Mouse (Mus musculus): Measurements from ENCODE around the gene Glod5.

The Glod5 gene

DNA sequence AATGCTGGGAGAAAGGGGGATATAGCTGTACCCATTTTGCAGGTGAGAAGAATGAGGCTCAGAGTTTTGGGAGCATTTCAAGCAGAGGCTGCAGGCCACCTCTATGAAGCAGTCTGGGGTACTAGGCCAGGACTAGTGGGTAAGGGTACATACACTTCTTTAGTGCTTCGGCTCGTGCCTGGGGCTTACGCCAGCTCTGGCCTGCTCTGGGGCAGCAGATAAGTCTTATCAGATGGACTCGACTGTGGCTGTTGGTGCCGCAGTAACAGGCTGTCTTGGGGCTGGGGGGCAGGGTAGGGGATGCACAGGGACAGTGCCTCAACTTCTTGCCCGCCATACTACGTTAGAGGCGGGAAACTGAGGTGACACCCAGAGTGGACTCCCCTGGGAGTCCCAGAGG is 50.1 kb downstream of the Glod5 start:
- DNase-seq (ENCODE audit: low spot score), result no peak

DNA sequence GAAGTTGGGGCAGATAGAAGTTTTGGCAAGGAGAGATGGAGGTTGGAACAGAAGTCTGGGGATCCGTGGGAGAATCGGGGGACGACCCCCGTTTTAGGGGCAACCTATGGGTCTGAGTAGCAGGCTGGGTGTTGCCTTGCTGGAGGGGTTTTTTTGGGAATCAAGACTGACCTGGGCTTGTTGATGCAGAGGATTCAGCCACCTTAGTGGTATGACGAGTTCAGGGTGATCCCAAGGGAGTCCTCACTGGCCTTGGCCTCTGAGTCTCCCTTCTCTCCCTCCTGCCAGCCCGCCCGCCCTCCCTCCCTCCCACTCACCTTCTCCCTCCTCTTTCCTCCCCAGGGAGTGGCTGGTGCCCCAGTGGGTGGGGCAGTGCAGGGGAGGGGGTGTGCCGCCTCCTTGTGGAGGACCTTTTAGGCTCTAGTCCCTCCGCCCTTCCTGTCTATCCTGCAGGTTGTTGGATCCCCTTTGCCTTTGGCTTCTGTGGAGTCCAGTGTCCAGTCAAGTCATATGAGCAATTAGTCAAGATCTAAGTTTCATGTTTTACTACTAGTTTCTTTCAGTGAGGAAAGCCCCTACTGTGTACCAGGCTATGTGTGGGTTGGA is 50.6 kb downstream of the Glod5 start:
- no peak for DNase-seq (ENCODE audit: low spot score)

DNA sequence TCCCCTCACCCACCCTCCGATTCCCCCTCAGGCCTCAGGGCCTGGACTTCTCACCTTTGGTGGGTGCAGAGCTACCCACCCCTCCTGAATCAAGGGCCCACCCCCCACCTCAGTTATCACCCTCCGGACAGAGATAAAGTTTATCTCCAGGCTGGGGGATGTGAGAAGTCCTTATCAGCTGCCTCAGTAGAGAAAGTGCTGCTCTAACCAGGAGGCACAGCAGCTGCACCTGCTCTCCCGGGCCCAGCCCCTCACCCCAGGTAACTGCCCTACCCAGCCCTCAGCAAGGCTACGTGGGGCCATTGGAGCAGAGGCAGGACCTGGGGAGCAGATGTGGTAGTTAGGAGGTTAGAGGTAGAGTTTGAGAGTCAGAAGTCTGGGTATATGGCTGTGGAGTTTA is 52.1 kb downstream of the Glod5 start:
- no peak for DNase-seq (ENCODE audit: low spot score)

DNA sequence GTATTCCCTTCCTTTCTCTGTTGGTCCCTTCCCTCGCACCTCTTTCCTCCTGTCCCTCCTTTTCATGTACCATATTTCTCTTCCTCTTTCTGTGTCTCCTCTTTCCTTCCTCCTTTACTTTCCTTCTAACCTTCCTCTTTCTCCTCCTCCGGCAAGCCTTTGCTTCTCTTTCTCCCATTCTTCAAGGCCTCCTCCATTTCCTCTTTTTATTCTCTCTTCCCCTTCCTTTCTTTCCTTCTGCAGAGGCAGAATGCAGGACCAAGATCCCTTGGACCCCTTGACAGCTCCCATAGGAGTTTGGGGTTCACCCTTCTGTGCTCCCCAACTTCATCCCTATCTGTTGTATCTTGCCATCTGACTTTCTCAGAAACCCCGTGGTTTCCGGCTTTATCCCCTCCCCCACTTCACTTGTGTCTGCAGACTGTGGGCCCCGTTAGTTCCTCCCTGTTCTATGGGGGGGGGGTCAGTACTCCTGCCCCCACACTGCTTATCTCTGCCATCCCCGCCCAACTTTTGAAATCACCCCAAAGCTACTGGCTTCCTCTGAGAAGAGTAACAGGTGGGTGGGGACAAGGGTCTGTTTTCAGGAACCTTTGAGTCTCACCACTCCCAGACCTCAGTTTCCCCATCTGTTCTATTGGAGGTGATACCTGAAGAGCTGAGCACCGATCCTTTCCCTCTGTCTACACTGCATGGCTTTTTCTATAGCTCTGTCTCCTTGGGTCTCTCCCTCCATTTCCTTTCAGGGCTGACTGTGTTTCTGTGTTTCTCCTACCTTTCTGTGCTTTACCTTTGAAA is 54.3 kb downstream of the Glod5 start:
- no peak for DNase-seq (ENCODE audit: low spot score)

DNA sequence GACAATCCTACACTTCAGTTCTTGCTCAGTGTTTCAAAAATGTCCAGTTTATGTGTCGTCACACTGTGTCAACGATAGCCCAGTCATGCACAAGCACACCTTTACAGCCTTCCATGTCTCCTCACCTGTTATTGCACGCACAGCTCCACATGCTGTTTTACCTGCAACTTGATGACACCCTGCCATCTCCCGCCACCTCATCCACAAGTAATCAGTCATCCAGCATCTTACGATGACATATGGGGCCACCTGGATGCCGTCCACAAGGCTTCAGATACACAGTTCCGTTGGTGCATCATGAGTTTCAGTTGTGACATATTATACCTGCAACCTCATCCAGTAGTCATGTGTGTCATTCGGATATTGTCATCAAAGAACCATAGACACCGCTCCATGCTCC is 59.4 kb downstream of the Glod5 start:
- DNase-seq (ENCODE audit: low spot score), result no peak
